ENCODE assay signal across 15 mouse cellular contexts in the genomic region with DNA sequence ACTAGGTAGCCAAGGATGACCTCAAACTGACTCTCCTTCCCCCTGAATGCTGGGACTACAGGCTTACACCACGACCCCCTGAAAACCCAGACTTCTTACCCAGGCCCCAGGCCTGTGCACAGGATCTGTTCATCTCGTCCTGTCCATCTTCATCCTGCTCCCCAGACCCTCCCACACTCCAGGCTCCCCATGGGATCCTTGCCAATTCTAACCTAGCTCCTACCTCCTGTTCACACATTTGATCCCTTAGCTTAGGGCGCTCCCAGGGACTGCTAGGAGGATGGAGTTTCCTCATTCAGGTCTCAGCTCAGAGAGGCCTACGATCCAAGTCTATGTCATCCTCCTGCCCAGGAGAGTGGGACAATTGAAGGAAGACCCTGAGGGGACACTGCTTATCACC.
"Had no signal": no experiment of that assay in that cellular context is flagged by ENCODE, and none has a peak within 500 bp of the region (broad histone marks: within the 10 kb centered on the region; RNA-seq: fewer than 3 reads in every experiment).

No protein-coding gene starts in this region.

- DNase-seq: lung, adult 18-20 months; lung, embryonic 14.5 days; lung, postnatal 10 days; lung, postnatal 4 days; right cerebral cortex, postnatal 14 days; thymus, adult 2 months; thymus, postnatal 25 days had no signal

- ATAC-seq: midbrain, embryonic 13.5 days; midbrain, embryonic 16.5 days had no signal

- H3K27ac ChIP-seq: liver, embryonic 14.5 days; midbrain, embryonic 10.5 days; midbrain, embryonic 13.5 days; neural tube, embryonic 12.5 days; stomach, embryonic 15.5 days; stomach, postnatal 0 days had no signal

- H3K27me3 ChIP-seq: neural tube, embryonic 12.5 days; stomach, embryonic 15.5 days had no signal

- H3K9ac ChIP-seq: liver, embryonic 14.5 days; lung, embryonic 14.5 days; midbrain, embryonic 13.5 days; neural tube, embryonic 12.5 days; stomach, embryonic 15.5 days had no signal

- H3K4me1 ChIP-seq: stomach, embryonic 15.5 days had no signal

- H3K4me3 ChIP-seq: midbrain, embryonic 10.5 days; midbrain, embryonic 13.5 days; myocyte; neural tube, embryonic 12.5 days; stomach, embryonic 15.5 days had no signal

- H3K36me3 ChIP-seq: midbrain, embryonic 10.5 days; midbrain, embryonic 13.5 days; neural tube, embryonic 12.5 days; stomach, embryonic 15.5 days had no signal

- H3K9me3 ChIP-seq: midbrain, embryonic 10.5 days; midbrain, embryonic 13.5 days; neural tube, embryonic 12.5 days; stomach, embryonic 15.5 days had no signal

- H3K4me2 ChIP-seq: lung, embryonic 14.5 days; midbrain, embryonic 13.5 days; neural tube, embryonic 12.5 days; stomach, embryonic 15.5 days had no signal
